Mouse (Mus musculus): Measurements from ENCODE around the gene Prss8. TPM values are rescaled to one million over a fixed set of nuclear protein-coding genes. Genes with fewer than 3 reads are reported as not detected.

Prss8 gene
- polyA plus RNA-seq (2014; fragmentation: Illumina TruSeq; extraction: RNeasy Lipid Tissue Mini Kit (QIAGEN cat#74804); ENCODE audit: low read depth, low replicate concordance), result 4.9 TPM

GRCm38 (mm10) chr7:127929923-127930322, at the start of gene Prss8:
Prss8 (minus strand) TSS chr7:127930104.

GRCm38 (mm10) chr7:127967004-127967921, 37.4 kb upstream of the Prss8 start, which contains the start of gene Fus:
Fus (plus strand) TSS chr7:127967457.

DNA sequence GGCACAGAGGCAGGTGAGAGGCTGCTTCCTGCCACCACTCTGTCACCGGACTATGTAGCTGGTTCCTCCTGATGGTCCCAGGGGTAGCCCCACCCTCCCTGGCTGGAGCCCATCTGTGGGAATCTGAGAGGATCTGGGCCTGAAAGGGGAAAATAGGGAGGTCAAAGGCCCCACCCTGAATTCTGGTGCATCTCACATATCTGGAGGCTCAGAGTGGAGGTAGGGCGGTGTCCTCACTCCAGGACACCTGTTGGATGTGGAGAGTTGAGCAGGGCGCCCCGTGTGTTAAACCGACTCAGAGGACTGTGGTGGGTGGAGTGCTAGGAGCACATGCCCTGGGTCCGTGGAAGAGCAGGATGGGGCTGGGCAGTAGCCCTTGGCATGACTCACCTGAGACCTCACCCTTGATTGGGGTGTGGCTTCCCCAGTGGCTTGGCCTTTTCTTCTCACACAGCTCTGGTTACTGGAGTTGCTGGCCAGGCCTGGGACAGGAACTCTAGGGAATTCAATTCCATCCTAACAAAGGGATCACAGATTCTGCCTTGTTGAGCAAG, 16.6 kb upstream of the Prss8 start, which contains the start of gene Prss36:
Gene Prss36 (minus strand): TSS at position 256 of the 554 bp plus-strand sequence.

DNA sequence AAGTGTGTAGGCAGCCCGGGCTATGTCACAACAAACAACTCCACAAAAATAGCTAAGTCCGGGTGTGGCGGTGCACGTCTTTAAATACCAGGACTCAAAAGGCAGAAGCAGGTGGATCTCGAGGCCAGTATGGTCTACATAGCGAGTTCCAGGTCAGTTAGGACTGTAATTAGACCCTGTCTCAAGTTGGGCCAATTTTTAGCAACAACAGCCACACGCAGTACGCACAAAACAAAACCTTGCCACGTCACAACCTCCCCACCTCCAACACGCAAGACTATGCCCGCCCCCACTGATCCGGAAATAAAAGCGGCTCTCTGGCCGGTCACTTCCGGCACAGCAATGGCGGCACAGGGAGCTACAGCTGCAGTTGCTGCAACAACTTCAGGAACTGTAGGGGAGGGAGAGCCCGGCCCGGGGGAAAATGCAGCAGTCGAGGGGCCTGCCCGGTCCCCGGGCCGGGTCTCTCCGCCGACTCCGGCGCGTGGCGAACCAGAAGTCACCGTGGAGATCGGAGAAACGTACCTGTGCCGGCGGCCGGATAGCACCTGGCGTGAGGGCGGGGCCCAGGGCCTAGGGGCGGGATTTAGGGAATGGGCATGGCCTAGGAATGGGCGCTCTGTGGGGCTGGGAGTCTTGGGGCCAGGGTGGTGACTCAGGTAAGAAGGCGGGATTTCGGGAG, 17.6 kb downstream of the Prss8 start, which contains the start of gene Kat8:
Gene Kat8 (plus strand): TSS at position 327 of the 682 bp plus-strand sequence.

DNA sequence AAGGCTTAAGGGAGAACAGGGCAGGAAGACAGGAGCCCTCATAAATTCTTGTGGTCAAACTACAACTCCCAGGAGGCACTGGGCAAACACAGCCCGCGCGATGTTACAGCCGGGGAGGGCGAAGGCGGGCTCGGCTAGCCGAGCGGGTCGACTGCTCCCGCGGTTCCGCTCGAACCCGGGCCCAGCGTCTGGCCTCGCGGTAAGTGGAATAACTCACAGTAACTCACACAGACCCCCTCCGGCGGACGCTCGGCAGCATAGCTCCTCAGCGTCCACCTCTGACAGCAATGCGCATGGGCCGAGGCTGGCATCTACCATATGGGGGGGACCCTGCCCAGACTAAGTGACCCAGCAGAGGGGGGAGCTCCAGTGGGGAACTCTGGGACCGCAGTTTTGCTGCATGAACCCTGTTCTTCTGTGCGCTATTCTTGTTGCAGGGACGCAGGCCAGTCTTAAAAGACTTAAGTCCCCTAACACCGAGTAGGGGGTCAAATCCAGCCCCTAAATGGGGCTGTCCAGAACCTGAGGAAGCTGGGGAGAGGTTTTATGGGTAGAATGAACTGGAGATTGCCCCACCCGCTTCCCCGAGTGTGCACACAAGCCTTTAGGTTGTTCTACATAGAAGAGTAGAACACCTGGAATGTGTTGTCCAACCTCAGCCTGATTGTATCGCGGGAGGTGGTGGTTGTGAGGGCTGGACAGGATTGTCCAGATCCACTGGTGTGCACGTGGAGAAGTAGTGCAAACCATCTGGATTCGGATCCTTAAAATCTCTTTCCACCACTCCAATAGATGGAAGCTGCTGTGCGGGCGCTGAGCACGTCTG, 25.7 kb downstream of the Prss8 start, which contains the start of gene Bckdk:
Gene Bckdk (plus strand): TSS at position 112 of the 826 bp plus-strand sequence.

DNA sequence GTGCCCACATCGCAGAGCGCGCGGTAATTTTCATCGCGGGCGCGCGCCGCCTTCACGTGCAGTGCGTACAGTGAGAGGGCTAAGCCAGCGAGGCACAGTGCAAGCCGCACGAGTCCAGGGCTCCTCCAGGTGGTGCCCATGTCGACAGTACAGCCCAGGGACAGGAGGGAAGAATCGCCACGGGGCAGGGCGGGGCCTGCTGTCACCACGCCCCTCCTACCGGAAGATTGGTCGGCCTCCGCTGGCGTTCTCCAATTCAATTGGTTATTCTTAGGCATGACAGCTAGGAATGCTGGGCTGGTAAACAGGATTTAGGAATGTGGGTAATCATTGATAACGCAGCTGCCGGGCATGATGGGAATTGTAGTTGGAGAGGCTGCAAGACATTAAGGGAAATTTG, 34.5 kb downstream of the Prss8 start, which contains the start of the genes Gm21974 and Vkorc1:
Gene Gm21974 (minus strand): TSS at position 13 of the 400 bp plus-strand sequence.
Gene Vkorc1 (minus strand): TSS at position 176 of the 400 bp plus-strand sequence.

GRCm38 (mm10) chr7:127890798-127891197, 39.1 kb downstream of the Prss8 start, which contains the start of gene Prss53:
Prss53 (minus strand) TSS chr7:127890970.

DNA sequence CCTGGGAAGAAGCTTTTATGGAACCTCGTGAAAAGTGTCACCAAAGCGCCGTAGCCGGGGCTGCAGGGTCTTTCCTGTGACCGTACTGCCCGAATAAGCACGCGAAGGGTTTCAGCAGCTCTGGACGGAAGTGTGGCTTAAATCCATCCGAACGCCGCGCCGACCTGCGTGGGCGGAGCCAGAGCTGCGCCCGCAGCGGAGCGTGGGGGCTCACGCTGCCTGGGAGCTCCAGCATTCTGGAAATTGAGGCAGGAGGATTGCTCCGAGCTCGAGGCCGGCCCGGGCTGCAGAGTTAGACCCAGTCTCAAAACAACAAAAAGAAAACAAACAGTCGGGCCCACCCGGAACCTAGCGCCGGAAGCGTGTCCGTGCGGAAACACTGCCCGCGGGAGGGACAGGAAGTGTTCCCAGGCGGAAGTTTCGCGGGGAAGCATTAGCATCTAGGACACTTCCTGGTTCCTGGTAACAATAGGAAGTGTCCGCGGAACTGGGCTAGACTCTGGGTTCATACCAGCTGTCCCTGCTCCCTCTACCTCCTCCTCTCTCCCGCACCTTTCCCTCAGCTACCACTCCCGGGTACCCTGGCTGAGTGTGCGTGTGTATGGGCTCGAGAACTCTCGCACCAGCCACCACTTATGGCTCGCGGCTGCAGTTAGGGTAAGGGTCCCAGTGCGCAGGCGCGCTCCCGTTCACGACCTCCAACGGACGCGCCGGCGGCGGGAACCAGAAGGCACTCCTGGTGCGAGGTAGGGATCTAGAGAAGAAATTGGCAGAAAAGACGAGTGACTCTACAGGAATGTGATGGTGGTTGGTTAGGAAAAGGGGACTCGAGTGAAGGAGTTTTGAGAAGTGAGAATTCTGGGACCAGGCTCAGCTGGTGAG, 53.2 kb downstream of the Prss8 start, which contains the start of gene Zfp668:
Gene Zfp668 (minus strand): TSS at position 362 of the 882 bp plus-strand sequence.

GRCm38 (mm10) chr7:127876041-127876466, 53.9 kb downstream of the Prss8 start, which contains the start of gene Zfp646:
Zfp646 (plus strand) TSS chr7:127876221.

Other genes starting within 250 kb of the Prss8 start
- 1.6 TPM for gene Bcl7c, start 221.2 kb downstream of the Prss8 start, polyA plus RNA-seq (2014; fragmentation: Illumina TruSeq; extraction: RNeasy Lipid Tissue Mini Kit (QIAGEN cat#74804); ENCODE audit: low read depth, low replicate concordance)
- 6.3 TPM for gene Ctf1, start 217.4 kb downstream of the Prss8 start, polyA plus RNA-seq (2014; fragmentation: Illumina TruSeq; extraction: RNeasy Lipid Tissue Mini Kit (QIAGEN cat#74804); ENCODE audit: low read depth, low replicate concordance)
- gene Ctf2, start 197.9 kb downstream of the Prss8 start, polyA plus RNA-seq (2014; fragmentation: Illumina TruSeq; extraction: RNeasy Lipid Tissue Mini Kit (QIAGEN cat#74804); ENCODE audit: low read depth, low replicate concordance), result not detected
- 0.28 TPM for gene Fbxl19, start 185.6 kb downstream of the Prss8 start, polyA plus RNA-seq (2014; fragmentation: Illumina TruSeq; extraction: RNeasy Lipid Tissue Mini Kit (QIAGEN cat#74804); ENCODE audit: low read depth, low replicate concordance)
- 3.0 TPM for gene Orai3, start 160.3 kb downstream of the Prss8 start, polyA plus RNA-seq (2014; fragmentation: Illumina TruSeq; extraction: RNeasy Lipid Tissue Mini Kit (QIAGEN cat#74804); ENCODE audit: low read depth, low replicate concordance)
- gene Setd1a, start 153.4 kb downstream of the Prss8 start, polyA plus RNA-seq (2014; fragmentation: Illumina TruSeq; extraction: RNeasy Lipid Tissue Mini Kit (QIAGEN cat#74804); ENCODE audit: low read depth, low replicate concordance), result 4.2 TPM
- not detected for gene Gm49388, start 144.5 kb downstream of the Prss8 start, polyA plus RNA-seq (2014; fragmentation: Illumina TruSeq; extraction: RNeasy Lipid Tissue Mini Kit (QIAGEN cat#74804); ENCODE audit: low read depth, low replicate concordance)
- gene Hsd3b7, start 129.5 kb downstream of the Prss8 start, polyA plus RNA-seq (2014; fragmentation: Illumina TruSeq; extraction: RNeasy Lipid Tissue Mini Kit (QIAGEN cat#74804); ENCODE audit: low read depth, low replicate concordance), result 9.7 TPM
- gene Stx4a, start 105.8 kb downstream of the Prss8 start, polyA plus RNA-seq (2014; fragmentation: Illumina TruSeq; extraction: RNeasy Lipid Tissue Mini Kit (QIAGEN cat#74804); ENCODE audit: low read depth, low replicate concordance), result 8.2 TPM
- 0.16 TPM for gene Stx1b, start 105.6 kb downstream of the Prss8 start, polyA plus RNA-seq (2014; fragmentation: Illumina TruSeq; extraction: RNeasy Lipid Tissue Mini Kit (QIAGEN cat#74804); ENCODE audit: low read depth, low replicate concordance)
- gene Zfp646, start 53.9 kb downstream of the Prss8 start, polyA plus RNA-seq (2014; fragmentation: Illumina TruSeq; extraction: RNeasy Lipid Tissue Mini Kit (QIAGEN cat#74804); ENCODE audit: low read depth, low replicate concordance), result 4.8 TPM
- 0.77 TPM for gene Zfp668, start 53.3 kb downstream of the Prss8 start, polyA plus RNA-seq (2014; fragmentation: Illumina TruSeq; extraction: RNeasy Lipid Tissue Mini Kit (QIAGEN cat#74804); ENCODE audit: low read depth, low replicate concordance)
- gene Prss53, start 39.1 kb downstream of the Prss8 start, polyA plus RNA-seq (2014; fragmentation: Illumina TruSeq; extraction: RNeasy Lipid Tissue Mini Kit (QIAGEN cat#74804); ENCODE audit: low read depth, low replicate concordance), result 0.20 TPM
- gene Gm21974, start 34.6 kb downstream of the Prss8 start, polyA plus RNA-seq (2014; fragmentation: Illumina TruSeq; extraction: RNeasy Lipid Tissue Mini Kit (QIAGEN cat#74804); ENCODE audit: low read depth, low replicate concordance), result not detected
- gene Vkorc1, start 34.5 kb downstream of the Prss8 start, polyA plus RNA-seq (2014; fragmentation: Illumina TruSeq; extraction: RNeasy Lipid Tissue Mini Kit (QIAGEN cat#74804); ENCODE audit: low read depth, low replicate concordance), result 72.8 TPM
- gene Bckdk, start 26.0 kb downstream of the Prss8 start, polyA plus RNA-seq (2014; fragmentation: Illumina TruSeq; extraction: RNeasy Lipid Tissue Mini Kit (QIAGEN cat#74804); ENCODE audit: low read depth, low replicate concordance), result 4.9 TPM
- 6.3 TPM for gene Kat8, start 17.6 kb downstream of the Prss8 start, polyA plus RNA-seq (2014; fragmentation: Illumina TruSeq; extraction: RNeasy Lipid Tissue Mini Kit (QIAGEN cat#74804); ENCODE audit: low read depth, low replicate concordance)
- gene Prss36, start 16.6 kb upstream of the Prss8 start, polyA plus RNA-seq (2014; fragmentation: Illumina TruSeq; extraction: RNeasy Lipid Tissue Mini Kit (QIAGEN cat#74804); ENCODE audit: low read depth, low replicate concordance), result not detected
- gene Fus, start 37.4 kb upstream of the Prss8 start, polyA plus RNA-seq (2014; fragmentation: Illumina TruSeq; extraction: RNeasy Lipid Tissue Mini Kit (QIAGEN cat#74804); ENCODE audit: low read depth, low replicate concordance), result 363 TPM
- gene Pycard, start 63.8 kb upstream of the Prss8 start, polyA plus RNA-seq (2014; fragmentation: Illumina TruSeq; extraction: RNeasy Lipid Tissue Mini Kit (QIAGEN cat#74804); ENCODE audit: low read depth, low replicate concordance), result 6.6 TPM
- gene Trim72, start 73.8 kb upstream of the Prss8 start, polyA plus RNA-seq (2014; fragmentation: Illumina TruSeq; extraction: RNeasy Lipid Tissue Mini Kit (QIAGEN cat#74804); ENCODE audit: low read depth, low replicate concordance), result not detected
- 0.69 TPM for gene Itgam, start 132.5 kb upstream of the Prss8 start, polyA plus RNA-seq (2014; fragmentation: Illumina TruSeq; extraction: RNeasy Lipid Tissue Mini Kit (QIAGEN cat#74804); ENCODE audit: low read depth, low replicate concordance)
- gene Gm49368, start 132.6 kb upstream of the Prss8 start, polyA plus RNA-seq (2014; fragmentation: Illumina TruSeq; extraction: RNeasy Lipid Tissue Mini Kit (QIAGEN cat#74804); ENCODE audit: low read depth, low replicate concordance), result not detected
- 0.93 TPM for gene Itgax, start 199.4 kb upstream of the Prss8 start, polyA plus RNA-seq (2014; fragmentation: Illumina TruSeq; extraction: RNeasy Lipid Tissue Mini Kit (QIAGEN cat#74804); ENCODE audit: low read depth, low replicate concordance)
- gene Itgad, start 224.3 kb upstream of the Prss8 start, polyA plus RNA-seq (2014; fragmentation: Illumina TruSeq; extraction: RNeasy Lipid Tissue Mini Kit (QIAGEN cat#74804); ENCODE audit: low read depth, low replicate concordance), result not detected

Measured in kidney, adult 10 weeks (tissue).